Mouse (Mus musculus) liver, adult 2 months (tissue): ENCODE measurements around the gene C1rb. TPM values are rescaled to one million over a fixed set of nuclear protein-coding genes. Genes with fewer than 3 reads are reported as not detected.
A peak's percentile ranks its signal among the peaks of the same experiment; 100 is the strongest.
"Not testable (repeated sequence)": the region's sequence is repeated elsewhere in the genome, so short reads cannot be mapped to it uniquely, and the experiment has no call there.

Experiments used
- DNase-seq: peaks from one replicate; pipeline ENCODE4 v3.0.0-alpha.2; 2011; ENCODE audit warnings: low read depth, low spot score; ENCODE audit errors: extremely low read depth
- H3K27ac ChIP-seq: fragments of 200-500 bp; replicated peaks from 2 replicates; pipeline ENCODE4 v1.5.1; 2012; ENCODE audit warnings: low read depth, mild to moderate bottlenecking, control low read depth, inconsistent platforms, low read length; ENCODE audit not compliant: insufficient read depth
- H3K27me3 ChIP-seq: fragments of 200-500 bp; 2 replicates; pipeline ENCODE4 v1.6.1; 2012; ENCODE audit warnings: mild to moderate bottlenecking, moderate library complexity, low read length, inconsistent platforms; ENCODE audit not compliant: control insufficient read depth, insufficient read depth
- H3K36me3 ChIP-seq: fragments of 200-500 bp; 2 replicates; pipeline ENCODE4 v1.6.1; 2012; ENCODE audit warnings: low read length, inconsistent platforms; ENCODE audit not compliant: control insufficient read depth, insufficient read depth
- H3K4me1 ChIP-seq: fragments of 200-500 bp; 2 replicates; pipeline ENCODE4 v1.6.1; 2011; ENCODE audit warnings: low read length; ENCODE audit not compliant: control insufficient read depth, insufficient read depth
- H3K4me3 ChIP-seq: fragments of 200-500 bp; 2 replicates; pipeline ENCODE4 v1.5.1; 2011; ENCODE audit warnings: low read depth, mild to moderate bottlenecking, control low read depth, low read length, moderate library complexity; ENCODE audit not compliant: insufficient read depth
- H3K79me2 ChIP-seq: fragments of 200-500 bp; 2 replicates; pipeline ENCODE4 v1.6.1; 2012; ENCODE audit warnings: inconsistent platforms, mild to moderate bottlenecking, low read length, moderate library complexity; ENCODE audit not compliant: control insufficient read depth, insufficient read depth
- H3K9ac ChIP-seq: fragments of 200-500 bp; 2 replicates; pipeline ENCODE4 v1.6.1; 2012; ENCODE audit warnings: low read depth, mild to moderate bottlenecking, control low read depth, inconsistent platforms, low read length
- CTCF ChIP-seq: fragments of 200-500 bp; IDR thresholded peaks from 2 replicates; pipeline ENCODE4 v1.5.1; 2011; ENCODE audit warnings: low read depth, low read length, control low read depth
- POLR2A ChIP-seq: fragments of 200-500 bp; IDR thresholded peaks from 2 replicates; pipeline ENCODE4 v1.6.1; 2011; ENCODE audit warnings: low read length, control low read depth; ENCODE audit not compliant: insufficient read depth; ENCODE audit errors: extremely low read depth
- WGBS: fragments of 180-500 bp; shearing (Covaris S2); methylation state at CpG from one replicate; pipeline ENCODE4 v1.1.7; 2018; 5-methylcytosine and 5-hydroxymethylcytosine counted together
- polyA plus RNA-seq: library from polyadenylated mRNA; depleted of rRNA; stranded (reverse); fragments of >200 nt; gene quantifications from 2 replicates; pipeline ENCODE4 v1.2.3, GENCODE M21; 2012; rRNA removed
- total RNA-seq: library from RNA; depleted of rRNA; stranded (reverse); fragments of >200 nt; gene quantifications from 2 replicates; pipeline ENCODE4 v1.2.3, GENCODE M21; 2014; rRNA removed

The C1rb gene
- under 0.01 TPM in 1 of 2 replicates, not detected in the other for total RNA-seq
- 0.12 TPM in 1 of 2 replicates, not detected in the other for polyA plus RNA-seq

DNA sequence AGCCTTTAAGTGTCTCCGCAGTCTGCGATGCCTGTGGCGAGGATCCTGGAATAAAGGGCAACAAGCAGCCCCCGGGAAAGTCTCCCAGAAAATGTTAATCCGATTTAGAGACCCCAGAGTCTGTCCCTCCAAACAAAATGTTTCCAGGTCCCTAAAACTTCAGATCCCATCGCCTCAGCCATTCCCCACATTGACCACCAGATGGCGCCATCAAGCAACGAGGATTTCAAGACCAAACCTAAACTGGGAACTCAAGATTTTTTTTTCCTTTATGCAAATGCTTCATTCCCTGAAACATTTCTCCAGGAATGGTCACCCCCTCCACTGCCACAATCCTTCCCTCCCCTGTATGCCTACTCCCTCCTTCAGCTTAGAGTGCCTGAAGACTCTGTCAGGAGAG is at the start of gene C1rb:
C1rb (plus strand) TSS at position 269 of the 400 bp plus-strand sequence.
- Histone ChIP-seq H3K36me3 (no peaks in the 10 kb centered on the region), H3K27me3 (no peaks in the 10 kb centered on the region), H3K4me3 (no peak within 1 kb of the TSS), H3K79me2 (no peaks in the 10 kb centered on the region), H3K27ac (no peak within 1 kb of the TSS), H3K9ac (no peak within 1 kb of the TSS), H3K4me1 (peaks cover under 1% of the 10 kb centered on the region; the same call in 1 of the 2 replicates)
- TF ChIP-seq POLR2A = no peak
- TF ChIP-seq CTCF = peak; percentile 69; the same call in 1 of the 2 replicates
- under 1% methylated on average over 8 of the region's 8 CpGs for WGBS
- DNase-seq = peak; percentile 39

DNA sequence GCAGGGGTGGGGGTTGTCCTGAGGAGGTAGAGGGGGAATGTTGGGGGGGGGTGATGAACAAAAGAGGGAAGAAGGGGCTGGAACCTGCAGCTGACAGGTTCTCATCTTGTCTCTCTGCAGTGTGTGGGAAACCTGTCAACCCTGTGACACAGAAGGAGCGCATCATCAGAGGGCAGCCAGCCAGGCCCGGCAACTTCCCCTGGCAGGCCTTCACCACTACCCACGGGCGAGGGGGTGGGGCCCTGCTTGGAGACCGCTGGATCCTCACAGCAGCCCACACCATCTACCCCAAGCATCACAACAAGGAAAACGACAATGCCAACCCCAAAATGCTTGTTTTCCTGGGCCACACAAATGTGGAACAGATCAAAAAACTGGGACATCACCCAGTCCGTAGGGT is 48.0 kb upstream of the C1rb start:
- 64% methylated on average over 7 of the region's 7 CpGs for WGBS
- not testable (repeated sequence) for H3K9ac ChIP-seq, H3K27me3 ChIP-seq, H3K4me3 ChIP-seq, H3K27ac ChIP-seq, H3K79me2 ChIP-seq, H3K4me1 ChIP-seq, DNase-seq
- peaks cover 29% of the 10 kb centered on the region for H3K36me3 ChIP-seq

DNA sequence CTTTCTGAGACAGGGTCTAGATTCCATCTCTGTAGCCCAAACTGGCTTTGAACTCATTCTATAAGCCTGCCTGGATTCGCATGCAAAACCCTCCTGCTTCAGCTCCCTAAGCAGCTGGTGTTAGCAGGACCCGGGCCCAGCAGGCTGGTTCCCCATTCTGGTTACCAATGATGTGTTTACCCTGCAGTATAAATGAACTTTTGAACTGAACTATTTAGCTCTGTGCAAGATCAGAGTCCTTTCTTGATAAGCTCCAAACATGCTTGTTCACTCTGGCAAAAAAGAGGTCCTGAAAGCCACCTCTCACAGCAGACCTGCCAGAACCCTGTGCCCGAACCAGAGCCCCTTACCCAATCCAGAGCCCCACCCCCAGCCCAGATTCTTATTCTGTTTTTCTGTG is 42.2 kb upstream of the C1rb start:
- H3K79me2 ChIP-seq = no peaks in the 10 kb centered on the region
- TF ChIP-seq CTCF = no peak
- no peak for TF ChIP-seq POLR2A
- H3K36me3 ChIP-seq = peaks cover 13% of the 10 kb centered on the region; the same call in 1 of the 2 replicates
- H3K4me1 ChIP-seq = peaks cover 8% of the 10 kb centered on the region; the same call in 1 of the 2 replicates
- peak; percentile 90 for DNase-seq
- no peak overlapping the region for H3K9ac ChIP-seq
- H3K27me3 ChIP-seq = no peaks in the 10 kb centered on the region
- no peak overlapping the region for H3K4me3 ChIP-seq
- 23% methylated on average over 3 of the region's 3 CpGs for WGBS
- peak overlapping the region; percentile 86 for H3K27ac ChIP-seq

DNA sequence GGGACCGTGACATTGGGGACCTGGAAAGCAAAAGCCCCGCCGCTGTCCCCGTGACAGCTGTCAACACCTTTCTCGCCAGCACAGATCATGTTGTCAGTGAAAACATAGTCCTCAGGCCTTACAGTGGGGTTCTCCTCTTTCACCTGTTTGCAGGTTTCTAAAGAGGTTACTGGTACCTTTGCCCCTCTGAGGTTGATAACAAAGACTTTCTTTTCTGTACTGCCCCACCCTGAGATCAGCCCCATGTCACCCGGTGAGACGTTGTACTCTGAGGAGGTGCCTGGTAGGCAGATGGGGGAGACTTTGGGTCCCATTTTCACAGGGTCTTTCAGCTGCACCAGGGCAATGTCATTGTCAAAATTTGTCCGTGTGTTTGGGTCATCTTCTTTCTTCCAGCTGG is 39.0 kb upstream of the C1rb start:
- Histone ChIP-seq H3K27ac (no peak overlapping the region), H3K36me3 (peaks cover 28% of the 10 kb centered on the region), H3K79me2 (no peaks in the 10 kb centered on the region), H3K9ac (no peak overlapping the region), H3K4me1 (peaks cover 8% of the 10 kb centered on the region; the same call in 1 of the 2 replicates), H3K4me3 (no peak overlapping the region), H3K27me3 (no peaks in the 10 kb centered on the region)
- no peak for DNase-seq
- TF ChIP-seq POLR2A = no peak
- no peak for TF ChIP-seq CTCF
- WGBS = 93% methylated on average over 8 of the region's 8 CpGs

DNA sequence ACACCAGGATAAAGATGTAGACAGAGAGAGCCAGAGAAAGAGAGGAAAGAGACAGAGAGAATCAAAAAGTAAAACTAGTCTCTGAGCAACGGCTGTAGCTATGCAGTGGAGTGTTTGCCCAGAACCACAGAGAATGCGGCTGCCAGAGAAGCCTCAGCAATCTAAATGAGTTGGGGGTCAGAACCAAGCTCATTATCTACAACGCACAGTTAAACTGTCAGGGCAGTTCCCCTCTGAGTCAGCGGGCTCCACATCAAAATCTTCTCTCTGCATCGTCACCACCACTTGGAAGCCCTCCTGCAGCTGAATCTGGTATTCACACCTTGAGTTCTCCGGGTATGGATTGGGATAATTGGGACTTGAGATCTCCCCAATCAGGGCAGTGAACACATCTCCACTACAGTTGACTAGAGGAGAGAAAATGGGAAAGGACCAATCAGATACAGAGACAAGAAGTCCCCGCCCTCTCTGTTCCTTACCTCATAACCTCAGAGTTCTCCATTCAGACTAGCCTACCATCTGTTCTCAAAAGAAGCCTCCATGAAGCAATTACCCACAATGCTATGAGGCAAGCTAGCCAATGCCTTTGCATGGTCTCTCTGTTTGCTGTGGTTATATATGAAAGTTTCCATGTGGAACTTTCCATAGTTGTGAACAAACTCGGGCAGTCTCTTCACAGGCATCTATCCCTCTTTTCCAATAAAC is 33.8 kb upstream of the C1rb start:
- peaks cover 40% of the 10 kb centered on the region for H3K36me3 ChIP-seq
- H3K27me3 ChIP-seq, H3K9ac ChIP-seq, H3K4me1 ChIP-seq, H3K4me3 ChIP-seq, H3K79me2 ChIP-seq, DNase-seq, H3K27ac ChIP-seq: not testable (repeated sequence)
- 86% methylated on average over 8 of the region's 8 CpGs for WGBS

DNA sequence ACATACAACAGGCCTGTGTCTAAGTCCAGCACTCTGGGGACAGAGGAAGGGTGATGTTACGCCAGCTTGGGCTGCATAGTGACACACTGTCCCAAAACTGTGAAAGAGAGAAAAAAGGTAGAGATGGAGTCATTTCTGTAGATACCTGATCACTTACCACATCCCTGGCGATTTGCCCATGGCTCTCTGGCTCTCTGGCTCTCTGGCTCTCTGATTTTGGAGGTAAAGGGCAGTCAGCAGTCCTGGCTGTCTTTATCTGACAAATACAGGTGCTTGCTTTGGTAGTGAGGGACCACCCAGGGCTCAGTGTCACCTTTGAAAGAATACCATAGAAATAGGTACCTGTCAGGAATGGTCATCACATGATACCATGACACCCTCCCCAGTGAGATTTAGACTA is 28.9 kb upstream of the C1rb start:
- peak overlapping the region; percentile 73; the same call in 1 of the 2 replicates for H3K9ac ChIP-seq
- DNase-seq = peak; percentile 57
- not testable (repeated sequence) for H3K4me3 ChIP-seq, H3K4me1 ChIP-seq, H3K79me2 ChIP-seq, H3K27me3 ChIP-seq
- 33% methylated on average over 2 of the region's 2 CpGs for WGBS
- H3K27ac ChIP-seq = peak overlapping the region; percentile 43
- H3K36me3 ChIP-seq = peaks cover 14% of the 10 kb centered on the region
